8 mouse cellular contexts compared by ENCODE assay signal in the genomic region with DNA sequence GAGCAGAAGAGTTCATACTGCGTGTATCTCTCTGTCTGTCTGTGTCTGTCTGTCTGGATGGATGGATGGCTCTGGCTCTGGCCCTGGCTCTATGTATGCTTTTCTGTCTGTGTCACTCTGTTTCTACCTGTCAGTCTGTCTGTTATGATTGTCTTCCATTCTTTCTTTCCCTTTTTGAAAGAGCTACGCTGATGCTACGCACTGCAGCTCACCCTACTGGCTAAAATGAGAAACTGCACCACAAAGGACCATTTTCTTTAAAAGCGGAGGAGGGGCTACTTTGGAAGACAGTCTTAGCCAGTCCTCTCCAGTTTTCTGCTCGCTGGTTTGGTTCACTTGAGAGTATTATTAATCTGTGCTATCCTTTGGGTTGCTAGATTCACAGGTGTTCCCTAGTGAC.
DNase-seq lines count a peak whose midpoint lies in the region; ATAC-seq lines count a peak whose summit lies in the region.

No protein-coding gene starts in this region.

- H3K27me3 ChIP-seq in embryonic facial prominence, embryonic 11.5 days (ENCODE audit: control insufficient read depth, insufficient read depth, low read length) = no peaks in the 10 kb centered on the region

- H3K4me1 ChIP-seq in embryonic facial prominence, embryonic 11.5 days (ENCODE audit: control insufficient read depth, insufficient read depth, low read length) = no peaks in the 10 kb centered on the region

- peak; percentile 4 to 48 for DNase-seq in frontal cortex, postnatal 36 days (ENCODE audit: low spot score in 2 of 2)
- peak; percentile 12 for DNase-seq in urinary bladder, postnatal 25 days (ENCODE audit: low spot score)
- no peak for DNase-seq in urinary bladder, postnatal 10 days (ENCODE audit: low spot score)
- DNase-seq in embryonic facial prominence, embryonic 11.5 days (ENCODE audit: low spot score) = peak; percentile 78
- DNase-seq in kidney, postnatal 36 days = peak; percentile 55 to 59
- peak; percentile 18 for DNase-seq in neural tube, embryonic 10.5 days (ENCODE audit: extremely low spot score, low spot score)
- DNase-seq in testis, postnatal 14 days (ENCODE audit: low spot score) = no peak

- WGBS in embryonic facial prominence, embryonic 11.5 days = 20% methylated on average over 5 of the region's 5 CpGs

- no peak for ATAC-seq in frontal cortex, adult (ENCODE audit: low TSS enrichment)
- no peak for ATAC-seq in embryonic facial prominence, embryonic 11.5 days (replicated peaks; ENCODE audit: insufficient number of reproducible peaks, low FRiP score, low TSS enrichment, low read depth)

- H3K27ac ChIP-seq in embryonic facial prominence, embryonic 11.5 days (replicated peaks; ENCODE audit: low read depth, low read length) = no peak overlapping the region

- no peak overlapping the region for H3K4me2 ChIP-seq in embryonic facial prominence, embryonic 11.5 days (ENCODE audit: low read depth, low read length)

- H3K4me3 ChIP-seq in embryonic facial prominence, embryonic 11.5 days (ENCODE audit: low read depth, low read length) = no peak overlapping the region

- H3K9me3 ChIP-seq in embryonic facial prominence, embryonic 11.5 days (replicated peaks; ENCODE audit: control insufficient read depth, low read length) = no peaks in the 10 kb centered on the region

- no peak overlapping the region for H3K9ac ChIP-seq in embryonic facial prominence, embryonic 11.5 days (replicated peaks; ENCODE audit: low read length)

- H3K36me3 ChIP-seq in embryonic facial prominence, embryonic 11.5 days (replicated peaks; ENCODE audit: control insufficient read depth, insufficient read depth, low read depth, low read length) = no peaks in the 10 kb centered on the region

Comparison
In these comparisons a context has a peak if more than half of its experiments do, and no peak if none do; other contexts are left out.
1. DNase-seq: peak in frontal cortex, postnatal 36 days (2 of 2), urinary bladder, postnatal 25 days (single experiment), embryonic facial prominence, embryonic 11.5 days (single experiment), kidney, postnatal 36 days (2 of 2) and neural tube, embryonic 10.5 days (single experiment); none in urinary bladder, postnatal 10 days (single experiment) and testis, postnatal 14 days (single experiment).